Mouse (Mus musculus): Measurements from ENCODE around the gene Rhox11.
A peak's percentile ranks its signal among the peaks of the same experiment; 100 is the strongest.
"Not testable (repeated sequence)": the region's sequence is repeated elsewhere in the genome, so short reads cannot be mapped to it uniquely, and the experiment has no call there.

Gene Rhox11

GRCm38 (mm10) chrX:38085041-38085440, at the start of gene Rhox11:
TSS of gene Rhox11 (minus strand) at chrX:38085141.
- DNase-seq (ENCODE audit: low spot score) = no peak

GRCm38 (mm10) chrX:38121478-38121877, 36.5 kb upstream of the Rhox11 start:
- DNase-seq (ENCODE audit: low spot score) = no peak

GRCm38 (mm10) chrX:38120982-38121381, 36.0 kb upstream of the Rhox11 start, which contains the start of gene Rhox13:
TSS of gene Rhox13 (plus strand) at chrX:38121219.
- DNase-seq (ENCODE audit: low spot score) = no peak

- no peak for DNase-seq (ENCODE audit: low spot score)
Observed at GRCm38 (mm10) chrX:38110807-38111206, 25.9 kb upstream of the Rhox11 start, which contains the start of gene Rhox12. TSS of gene Rhox12 (minus strand) at chrX:38110907.

- peak; percentile 71 for DNase-seq (ENCODE audit: low spot score)
Observed at GRCm38 (mm10) chrX:38084226-38084625, 715 bp downstream of the Rhox11 start.

- DNase-seq (ENCODE audit: low spot score) = no peak
Observed at GRCm38 (mm10) chrX:38066175-38066574, 18.8 kb downstream of the Rhox11 start, which contains the start of gene Rhox10. TSS of gene Rhox10 (plus strand) at chrX:38066475.

- DNase-seq (ENCODE audit: low spot score) = peak; percentile 42
Observed at GRCm38 (mm10) chrX:38061544-38061943, 23.4 kb downstream of the Rhox11 start.

- not testable (repeated sequence) for DNase-seq (ENCODE audit: low spot score)
Observed at GRCm38 (mm10) chrX:38043014-38043413, 41.9 kb downstream of the Rhox11 start, which contains the start of gene Btg1-ps2. TSS of gene Btg1-ps2 (minus strand) at chrX:38043114.

GRCm38 (mm10) chrX:38039666-38040065, 45.3 kb downstream of the Rhox11 start:
- no peak for DNase-seq (ENCODE audit: low spot score)

GRCm38 (mm10) chrX:38033841-38034240, 51.1 kb downstream of the Rhox11 start:
- DNase-seq (ENCODE audit: low spot score) = no peak

Measured in testis, postnatal 10 days (tissue).